Mouse (Mus musculus) brain, adult 2 months (tissue): ENCODE data around the gene Ptp4a2.

Experiments
- DNase-seq: peaks from one replicate; pipeline ENCODE4 v3.0.0; 2011; ENCODE audit warnings: low read depth, low spot score

Gene Ptp4a2

GRCm38 (mm10) chr4:129795861-129796260, 15.2 kb upstream of the Ptp4a2 start:
- DNase-seq, result no peak

- DNase-seq, result no peak
Observed at GRCm38 (mm10) chr4:129797985-129798384, 13.0 kb upstream of the Ptp4a2 start.

DNA sequence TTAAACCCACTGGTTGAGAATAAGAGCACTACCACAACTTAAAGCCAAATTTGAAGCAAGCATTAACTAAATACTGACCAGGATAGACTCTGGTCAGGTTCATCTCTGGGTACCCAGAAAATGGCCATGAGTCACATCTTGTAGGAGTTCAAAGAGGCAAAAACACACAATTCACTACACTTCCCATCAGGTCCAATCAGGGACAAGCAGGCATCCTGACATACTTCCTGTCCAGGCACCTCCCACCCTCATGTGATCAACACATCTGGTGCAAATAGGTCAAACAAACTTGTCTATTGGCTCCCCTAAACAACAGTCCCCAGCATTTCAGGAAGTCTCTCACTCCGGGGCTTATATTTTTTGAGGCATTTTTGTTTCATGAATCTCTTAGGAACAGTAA, 7.7 kb upstream of the Ptp4a2 start:
- DNase-seq, result no peak

DNA sequence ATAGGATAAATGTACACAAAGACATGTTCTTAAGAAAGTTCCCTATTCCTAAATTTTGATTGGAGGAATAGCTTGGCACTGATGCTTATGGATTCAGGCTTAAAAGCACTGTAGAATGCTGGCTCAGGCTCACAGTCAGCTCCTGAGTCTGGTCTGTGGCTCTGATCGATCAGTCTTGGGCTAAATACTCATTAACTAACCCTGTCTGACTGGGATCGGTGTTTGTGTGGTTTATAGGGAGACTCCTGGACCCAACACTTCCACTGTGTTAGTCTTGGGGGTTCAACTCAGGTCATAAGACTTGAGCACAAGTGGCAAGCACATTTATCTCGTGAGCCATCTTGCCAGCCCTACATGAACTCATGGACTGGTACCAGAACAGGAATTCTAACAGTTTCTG, 6.0 kb upstream of the Ptp4a2 start:
- DNase-seq, result no peak

- DNase-seq, result no peak
Observed at GRCm38 (mm10) chr4:129811605-129812468, 818 bp downstream of the Ptp4a2 start.

- DNase-seq, result peak; percentile 49
Observed at GRCm38 (mm10) chr4:129817591-129817990, 6.6 kb downstream of the Ptp4a2 start.

GRCm38 (mm10) chr4:129818506-129819195, 7.6 kb downstream of the Ptp4a2 start:
- DNase-seq, result peak; percentile 31

DNA sequence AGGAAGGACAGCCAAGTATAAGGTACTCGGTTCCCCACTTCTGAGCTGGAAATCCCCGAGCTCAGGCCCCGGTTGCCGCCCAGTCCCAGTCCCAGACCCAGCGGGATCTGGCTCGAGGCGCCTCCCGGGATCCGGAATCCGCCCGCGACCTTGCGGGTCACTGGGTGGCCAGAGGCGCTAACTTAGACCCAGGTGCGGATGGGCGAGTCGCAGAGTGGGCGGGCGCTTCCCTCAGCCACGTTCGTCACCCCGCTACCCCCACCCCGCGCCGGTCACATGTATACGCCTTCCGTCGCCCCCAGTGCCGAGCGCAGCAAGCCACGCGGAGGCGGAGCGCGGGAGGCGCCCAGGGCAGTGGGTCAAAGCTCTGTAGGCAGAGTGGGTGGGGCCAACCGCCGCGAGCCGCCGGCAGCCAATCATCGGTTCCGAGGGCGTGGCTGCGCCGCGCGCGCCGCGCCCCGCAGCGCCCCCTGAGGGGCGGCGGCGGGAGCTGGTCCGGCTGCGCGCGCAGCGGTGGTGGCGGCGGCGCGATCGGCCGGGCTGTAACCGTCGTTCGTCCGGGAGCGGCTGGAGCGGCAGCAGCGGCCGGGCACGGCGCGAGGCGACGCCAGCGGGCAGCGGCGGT, 8.8 kb downstream of the Ptp4a2 start:
- peak; percentile 98 for DNase-seq

GRCm38 (mm10) chr4:129820417-129821086, 9.5 kb downstream of the Ptp4a2 start:
- peak; percentile 80 for DNase-seq

- peak; percentile 26 for DNase-seq
Observed at GRCm38 (mm10) chr4:129821087-129821616, 10.1 kb downstream of the Ptp4a2 start.

GRCm38 (mm10) chr4:129822324-129822723, 11.3 kb downstream of the Ptp4a2 start:
- DNase-seq, result no peak

GRCm38 (mm10) chr4:129823216-129823810, 12.3 kb downstream of the Ptp4a2 start:
- no peak for DNase-seq

GRCm38 (mm10) chr4:129827611-129828010, 16.6 kb downstream of the Ptp4a2 start:
- no peak for DNase-seq

DNA sequence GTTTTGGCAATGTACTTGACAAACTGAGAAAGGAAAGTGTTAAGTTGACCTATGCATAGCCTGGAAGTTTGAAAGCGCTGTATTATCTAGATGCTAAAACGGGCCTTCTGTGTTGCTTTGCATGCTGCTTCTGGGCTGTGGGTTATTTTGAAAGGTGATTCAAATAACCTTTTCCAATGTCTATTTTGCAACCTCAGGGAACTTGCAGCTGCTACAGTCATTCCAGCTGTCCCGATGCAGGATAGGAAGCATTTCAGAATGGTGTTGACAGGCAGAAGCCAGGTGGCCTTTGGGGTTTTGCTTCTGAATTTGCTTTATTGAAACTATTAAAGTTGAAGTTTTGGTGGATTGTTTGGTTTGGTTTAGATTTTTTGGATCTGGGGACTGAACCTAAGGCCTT, 17.1 kb downstream of the Ptp4a2 start:
- no peak for DNase-seq

DNA sequence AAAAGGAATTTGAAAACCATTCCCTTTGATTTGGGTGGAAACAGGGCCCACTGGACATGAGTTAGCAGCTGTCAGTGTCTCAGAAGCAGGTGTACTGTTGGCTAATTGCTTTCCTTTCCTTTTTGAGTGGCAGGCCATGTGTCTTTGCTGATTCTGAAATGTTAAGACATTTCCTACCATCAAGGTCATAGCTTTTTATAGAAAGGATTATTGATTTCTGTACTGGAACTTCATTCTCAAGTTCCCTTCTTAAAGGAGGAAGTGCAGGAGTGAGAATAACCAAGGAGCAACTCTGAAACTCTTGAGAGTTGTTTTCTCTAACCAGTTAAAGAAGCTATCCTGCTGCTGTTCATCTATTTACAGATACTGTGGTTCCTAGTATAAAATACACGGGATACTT, 18.8 kb downstream of the Ptp4a2 start:
- DNase-seq, result no peak

DNA sequence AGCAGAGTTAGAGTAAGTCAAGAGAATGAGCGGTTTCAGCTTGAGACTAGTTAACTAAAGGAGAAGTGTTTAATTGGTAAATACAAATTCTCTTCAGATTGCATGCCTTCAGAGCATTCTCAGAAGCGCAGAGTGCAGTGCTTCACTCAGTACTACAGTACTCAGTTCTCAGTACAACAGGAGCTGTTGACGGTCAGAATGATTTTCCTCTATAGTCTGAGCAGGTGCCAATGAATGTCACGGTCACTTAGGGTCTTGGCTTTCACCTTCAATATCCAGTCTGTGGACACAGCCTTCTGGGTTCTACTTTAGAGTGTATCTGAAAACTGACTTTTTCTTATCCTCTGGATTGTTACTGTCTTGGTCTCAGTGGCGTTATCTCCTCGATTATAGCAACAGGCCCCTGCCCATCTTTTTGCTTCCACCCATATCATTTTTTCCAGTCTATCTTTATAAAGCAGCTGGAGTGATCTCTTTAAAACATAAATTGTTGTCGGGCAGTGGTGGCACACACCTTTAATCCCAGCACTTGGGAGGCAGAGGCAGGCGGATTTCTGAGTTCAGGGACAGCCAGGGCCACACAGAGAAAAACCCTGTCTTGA, 19.4 kb downstream of the Ptp4a2 start:
- no peak for DNase-seq

DNA sequence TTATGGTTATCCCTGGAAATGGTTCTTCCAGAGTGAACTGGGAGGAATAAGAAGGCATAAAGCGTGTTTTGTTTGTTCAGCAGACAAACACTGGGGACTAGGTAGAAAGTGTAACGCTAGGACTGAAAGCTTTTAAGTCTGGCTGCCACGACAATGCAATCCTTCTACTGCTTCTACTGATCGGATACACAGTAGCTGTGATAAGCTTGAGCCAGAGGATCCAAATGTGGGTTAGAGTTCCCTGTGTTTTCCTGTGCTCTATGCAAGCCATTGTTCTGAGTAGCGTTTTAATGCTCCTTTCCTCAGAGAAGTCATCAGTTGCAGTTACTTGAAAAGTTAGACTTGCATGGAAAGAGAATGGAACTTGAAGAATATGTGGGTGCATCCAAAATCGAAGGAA, 23.6 kb downstream of the Ptp4a2 start:
- no peak for DNase-seq

DNA sequence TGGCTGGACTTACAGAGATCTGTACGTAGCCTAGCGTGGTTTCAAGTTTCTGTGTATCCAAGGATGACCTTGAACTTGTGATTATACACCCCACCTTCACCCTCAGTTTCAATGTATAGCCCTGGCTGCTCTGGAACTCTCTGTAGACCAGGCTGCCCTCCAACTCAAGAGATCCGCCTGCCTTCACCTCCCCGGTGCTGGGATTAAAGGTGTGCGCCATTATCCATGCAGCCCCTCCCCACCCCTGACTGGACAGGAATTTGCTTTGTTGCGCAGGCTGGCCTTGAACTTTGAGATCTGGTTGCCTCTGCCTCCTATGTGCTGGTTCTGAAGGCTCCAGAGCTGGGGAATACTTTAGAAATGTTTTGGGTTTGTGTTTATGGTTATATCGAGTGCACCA, 24.3 kb downstream of the Ptp4a2 start:
- no peak for DNase-seq

DNA sequence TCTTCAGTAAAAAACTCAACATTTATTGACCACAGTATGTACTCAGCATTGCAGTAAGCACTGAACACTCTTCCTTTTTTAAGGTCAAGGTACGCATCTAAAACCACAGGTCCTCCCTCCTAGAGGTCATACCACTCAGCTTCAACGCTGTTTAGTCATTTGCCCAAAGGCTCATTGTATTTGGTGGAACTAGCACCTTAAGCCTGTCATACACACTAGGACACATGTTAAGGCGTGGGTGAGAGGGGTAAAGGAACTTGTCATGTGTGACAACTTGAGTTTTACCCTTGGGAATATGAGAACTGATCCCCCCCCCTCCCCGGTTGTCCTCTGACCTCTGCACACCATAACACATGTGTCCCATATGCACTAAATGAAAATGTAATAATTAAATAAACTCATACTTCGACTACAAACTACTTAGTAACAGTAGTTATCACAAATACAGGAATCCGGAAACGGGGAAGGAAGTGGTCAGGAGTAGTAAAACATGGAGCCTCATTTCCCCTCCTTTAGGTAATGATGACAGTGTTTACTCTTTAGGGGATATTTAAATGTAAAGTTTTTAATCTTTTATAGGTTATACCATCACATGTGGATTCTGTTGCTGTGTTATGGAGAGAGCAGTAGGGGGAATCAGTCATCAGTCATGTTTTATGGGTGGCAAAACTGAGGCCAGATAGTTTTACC, 29.0 kb downstream of the Ptp4a2 start:
- no peak for DNase-seq

GRCm38 (mm10) chr4:129846823-129847222, 35.8 kb downstream of the Ptp4a2 start:
- DNase-seq, result no peak
